Mouse (Mus musculus): ENCODE data around the gene Tmem255a. TPM values are rescaled to one million over a fixed set of nuclear protein-coding genes. Genes with fewer than 3 reads are reported as not detected.

Gene Tmem255a
- 10 to 100 TPM in 1 of 2 experiments, 1 to 10 TPM in 1; 3.6 to 10.5 TPM for total RNA-seq (2021)

GRCm38 (mm10) chrX:38251851-38252571 lies at the start of gene Tmem255a:
Gene Tmem255a (minus strand): TSS chrX:38252439.
- intact Hi-C loops (cut with DNase I), result no loop called here
- DNase-seq, result peak; percentile 20

DNA sequence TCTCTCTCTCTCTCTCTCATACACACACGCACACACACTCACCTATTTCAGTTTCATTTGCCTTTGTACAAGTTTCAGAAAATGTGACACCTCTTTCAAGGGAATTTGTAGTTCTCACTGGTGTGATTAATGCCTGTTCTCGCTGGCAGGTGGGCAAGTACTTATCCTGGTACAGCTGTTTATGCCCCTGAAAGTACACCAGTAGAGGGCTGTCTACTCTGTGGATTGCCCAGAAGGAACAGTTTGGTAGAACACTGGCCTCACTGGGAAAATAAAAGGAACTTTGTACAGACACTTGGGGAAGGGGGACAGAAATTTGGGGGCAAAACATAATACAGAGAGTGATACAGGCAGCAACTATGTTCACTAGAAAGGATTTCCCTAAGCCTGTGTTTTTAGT lies 7.4 kb upstream of the Tmem255a start:
- DNase-seq, result no peak
- intact Hi-C loops (cut with DNase I), result no loop called here

DNA sequence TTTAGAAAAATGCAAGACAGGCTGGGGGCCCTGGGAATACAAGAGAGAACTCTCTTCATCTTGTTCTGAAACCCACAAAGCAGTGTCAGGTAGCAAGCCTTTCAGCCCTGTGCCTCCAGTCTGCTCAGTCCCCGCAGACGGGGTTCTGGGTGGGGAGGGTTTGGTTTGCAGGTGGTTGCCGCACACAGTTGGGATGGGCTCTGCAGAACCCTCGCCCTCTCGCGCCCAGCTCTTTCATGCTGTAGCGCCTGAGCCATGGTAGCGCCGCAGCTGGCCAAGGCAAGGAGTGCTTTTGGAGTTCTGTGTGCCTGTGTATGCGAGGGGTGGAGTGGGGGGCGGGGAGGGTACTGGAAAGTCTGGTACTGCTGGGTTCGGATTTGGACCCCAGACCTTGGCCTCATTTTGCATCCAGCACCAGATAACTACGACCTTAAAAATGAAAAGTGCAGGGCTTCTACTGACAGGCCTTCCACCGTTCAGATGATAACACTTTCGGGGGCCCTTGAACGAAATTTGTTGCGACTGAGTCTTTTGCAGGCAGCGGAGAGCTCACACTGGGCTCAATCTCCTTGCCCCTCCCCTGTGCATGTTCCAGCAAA lies 1.8 kb downstream of the Tmem255a start:
- intact Hi-C loops (cut with DNase I), result no loop called here

GRCm38 (mm10) chrX:38249640-38250351 lies 2.4 kb downstream of the Tmem255a start:
- intact Hi-C loops (cut with DNase I), result loop anchor here (5.0 kb wide), 1 partner anchor 183 kb away; no protein-coding TSS in a partner anchor

More for the DNA sequence above, 1.8 kb downstream of the Tmem255a start:
- peak; percentile 19 for DNase-seq

DNA sequence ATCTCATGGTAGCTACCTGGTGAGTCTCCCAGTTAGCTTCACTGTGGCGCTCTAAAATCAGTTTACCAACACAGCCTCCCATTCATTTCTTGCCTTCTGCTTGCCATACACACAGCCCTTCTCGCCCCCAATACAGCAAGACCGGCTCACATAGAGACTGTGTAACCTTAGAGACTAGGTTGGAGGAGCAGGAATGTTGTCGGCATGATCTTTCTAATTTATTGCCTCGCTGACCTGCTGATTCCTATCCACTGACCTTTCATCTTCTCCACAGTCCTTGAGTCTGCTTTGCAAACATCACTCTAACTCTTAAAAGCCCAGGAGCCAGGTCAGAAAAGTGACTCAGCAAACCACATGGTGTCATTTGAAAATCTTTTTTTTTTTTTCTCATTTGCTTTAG lies 4.6 kb downstream of the Tmem255a start:
- no peak for DNase-seq
- intact Hi-C loops (cut with DNase I), result loop anchor here (5.0 kb wide), 1 partner anchor 185 kb away; no protein-coding TSS in a partner anchor

More at GRCm38 (mm10) chrX:38249640-38250351, 2.4 kb downstream of the Tmem255a start:
- DNase-seq, result peak; percentile 39

GRCm38 (mm10) chrX:38247108-38247507 lies 5.1 kb downstream of the Tmem255a start:
- no peak for DNase-seq
- intact Hi-C loops (cut with DNase I), result loop anchor here (5.0 kb wide), 1 partner anchor 185 kb away; no protein-coding TSS in a partner anchor

DNA sequence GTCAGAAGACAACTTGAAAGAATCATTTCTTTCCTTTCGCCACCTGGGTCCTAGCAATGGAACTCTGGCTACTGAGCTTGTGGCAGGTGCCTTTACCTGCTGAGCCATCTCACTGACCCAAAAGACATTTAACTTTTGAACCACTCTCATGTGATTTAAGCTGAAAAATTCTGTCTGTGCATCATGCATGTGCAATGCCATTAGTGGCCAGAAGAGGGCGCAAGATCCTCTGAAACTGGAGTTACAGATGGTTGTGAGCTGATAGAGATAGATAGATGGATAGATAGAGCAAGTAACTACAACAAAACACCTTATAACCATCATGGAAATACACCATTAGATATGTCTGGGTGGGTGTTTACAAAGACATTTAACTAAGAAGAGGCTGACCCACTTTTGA lies 14.5 kb downstream of the Tmem255a start:
- DNase-seq, result peak; percentile 34
- intact Hi-C loops (cut with DNase I), result no loop called here

DNA sequence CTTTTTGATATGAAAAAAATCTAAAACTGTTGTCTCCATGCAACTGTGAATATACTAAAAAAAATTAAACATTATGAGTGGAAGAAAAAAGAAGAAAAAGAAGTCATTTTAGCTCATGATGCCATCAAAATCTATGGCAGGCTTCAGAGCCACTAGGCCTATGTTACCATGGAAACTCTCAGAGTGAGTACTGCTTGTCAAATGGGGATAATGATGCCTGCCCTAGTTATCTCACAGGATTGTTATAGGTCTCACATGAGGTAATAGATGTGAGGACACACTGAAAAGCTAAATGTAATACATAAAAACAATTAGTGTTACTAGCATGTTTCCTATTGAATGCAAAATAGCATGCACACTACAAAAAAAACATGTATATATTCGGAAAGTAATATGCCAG lies 22.4 kb downstream of the Tmem255a start:
- intact Hi-C loops (cut with DNase I), result no loop called here
- no peak for DNase-seq

DNA sequence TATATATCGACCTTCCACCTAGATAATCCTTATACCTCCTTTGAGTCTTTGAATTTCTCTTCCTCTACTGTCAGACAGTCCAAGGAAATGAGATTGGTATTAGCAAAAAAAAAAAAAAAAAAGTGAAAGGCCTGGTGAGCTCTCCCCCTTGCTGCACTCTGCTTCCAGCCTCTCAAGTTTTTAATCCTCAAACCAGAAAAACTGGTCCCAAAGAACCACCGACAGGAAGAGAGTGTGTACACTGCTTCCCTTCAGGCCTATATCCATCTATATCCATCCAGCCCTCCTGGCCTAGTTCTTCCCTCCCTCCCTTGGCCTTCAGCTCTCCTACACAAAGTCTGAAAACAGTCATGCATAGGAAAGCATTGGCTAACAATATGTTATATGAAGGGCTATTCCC lies 29.5 kb downstream of the Tmem255a start:
- intact Hi-C loops (cut with DNase I), result no loop called here
- no peak for DNase-seq

DNA sequence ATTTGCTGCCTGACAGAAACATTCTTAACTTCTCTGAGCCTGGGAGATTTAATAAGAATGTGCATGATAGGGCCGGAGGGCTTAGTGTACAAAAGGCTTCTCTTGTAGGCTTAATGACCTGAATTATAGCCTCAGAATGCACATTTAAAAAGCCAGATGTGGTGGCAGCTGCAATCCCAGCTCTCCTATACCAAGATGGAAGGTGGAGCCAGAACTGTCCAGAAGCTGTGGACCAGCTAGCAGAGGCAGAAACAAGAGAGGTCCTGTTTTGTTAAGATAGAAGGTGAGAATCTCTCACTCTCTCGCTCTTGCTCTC lies 34.6 kb downstream of the Tmem255a start:
- intact Hi-C loops (cut with DNase I), result no loop called here
- no peak for DNase-seq

DNA sequence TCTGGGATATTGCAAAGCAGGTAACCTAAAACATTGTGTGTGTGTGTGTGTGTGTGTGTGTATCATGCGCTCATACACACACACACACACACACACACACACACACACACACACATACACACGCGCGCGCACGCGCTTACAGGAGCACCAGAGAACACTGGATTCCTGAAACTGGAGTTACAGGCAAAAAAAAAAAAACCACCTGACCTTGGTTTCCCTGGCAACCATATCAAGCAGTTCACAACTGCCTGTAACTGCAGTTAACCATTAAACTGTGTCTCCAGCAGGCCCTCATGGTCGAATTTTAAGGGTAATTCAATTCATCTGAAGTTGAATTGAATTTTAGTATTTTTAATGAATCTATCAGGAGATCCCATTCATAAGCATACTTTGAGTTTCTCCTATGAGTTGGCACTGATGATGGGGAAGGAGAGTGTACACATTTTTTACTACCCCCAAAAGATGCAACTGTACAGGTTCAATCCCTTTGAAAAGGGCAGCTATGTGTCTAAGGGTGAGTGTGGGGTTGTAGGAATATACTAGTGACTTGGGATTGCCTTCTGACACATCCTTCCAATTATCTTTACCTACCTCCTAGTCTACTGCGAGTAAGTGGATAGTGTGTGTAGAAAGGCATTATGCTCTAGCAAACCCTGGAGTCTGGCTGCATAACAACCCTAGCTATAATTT lies 35.1 kb downstream of the Tmem255a start:
- DNase-seq, result no peak
- intact Hi-C loops (cut with DNase I), result no loop called here

DNA sequence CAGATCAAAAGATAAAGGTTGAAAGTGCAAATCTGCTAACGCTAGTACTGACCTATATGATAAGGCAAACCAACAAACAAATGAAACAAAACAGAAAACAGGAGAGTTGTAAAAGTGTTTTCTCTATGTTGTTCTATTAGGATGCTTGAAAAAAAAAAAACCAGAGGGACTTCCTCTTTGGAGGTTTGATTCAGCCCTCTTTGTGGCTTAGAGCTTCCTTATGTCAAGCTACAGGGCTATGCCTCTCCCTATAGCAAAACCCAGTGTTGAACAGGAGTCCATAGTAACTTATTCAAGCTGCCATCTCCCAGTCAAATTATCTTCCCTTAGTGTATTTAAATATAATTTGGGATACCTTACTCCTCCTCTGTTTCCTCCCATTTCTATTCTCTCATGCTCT lies 44.8 kb downstream of the Tmem255a start:
- intact Hi-C loops (cut with DNase I), result loop anchor here (10.0 kb wide), 1 partner anchor 227 kb away; no protein-coding TSS in a partner anchor
- no peak for DNase-seq

DNA sequence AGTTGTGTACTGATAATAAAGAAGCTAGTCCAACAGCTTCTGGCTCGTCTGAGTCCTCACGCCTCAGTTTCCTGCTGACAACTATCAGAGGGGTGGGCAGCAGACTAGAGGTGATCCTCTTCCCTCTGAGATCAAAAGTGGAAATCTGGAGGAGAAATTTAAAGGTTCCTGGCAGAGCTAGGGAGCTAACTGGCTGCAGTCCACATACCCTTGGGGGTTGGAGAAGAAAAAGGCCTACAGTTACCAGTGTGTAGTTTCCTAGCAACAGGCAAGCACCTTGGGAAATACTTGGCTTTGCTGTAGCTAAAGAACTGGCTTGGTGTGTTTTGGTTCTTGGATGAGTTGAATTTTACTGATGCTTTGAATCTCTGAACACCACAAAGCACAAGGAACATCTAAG lies 50.4 kb downstream of the Tmem255a start:
- no peak for DNase-seq
- intact Hi-C loops (cut with DNase I), result loop anchor here (10.0 kb wide), 1 partner anchor 233 kb away; no protein-coding TSS in a partner anchor

GRCm38 (mm10) chrX:38190458-38190764 lies 61.8 kb downstream of the Tmem255a start:
- intact Hi-C loops (cut with DNase I), result no loop called here
- DNase-seq, result no peak

DNA sequence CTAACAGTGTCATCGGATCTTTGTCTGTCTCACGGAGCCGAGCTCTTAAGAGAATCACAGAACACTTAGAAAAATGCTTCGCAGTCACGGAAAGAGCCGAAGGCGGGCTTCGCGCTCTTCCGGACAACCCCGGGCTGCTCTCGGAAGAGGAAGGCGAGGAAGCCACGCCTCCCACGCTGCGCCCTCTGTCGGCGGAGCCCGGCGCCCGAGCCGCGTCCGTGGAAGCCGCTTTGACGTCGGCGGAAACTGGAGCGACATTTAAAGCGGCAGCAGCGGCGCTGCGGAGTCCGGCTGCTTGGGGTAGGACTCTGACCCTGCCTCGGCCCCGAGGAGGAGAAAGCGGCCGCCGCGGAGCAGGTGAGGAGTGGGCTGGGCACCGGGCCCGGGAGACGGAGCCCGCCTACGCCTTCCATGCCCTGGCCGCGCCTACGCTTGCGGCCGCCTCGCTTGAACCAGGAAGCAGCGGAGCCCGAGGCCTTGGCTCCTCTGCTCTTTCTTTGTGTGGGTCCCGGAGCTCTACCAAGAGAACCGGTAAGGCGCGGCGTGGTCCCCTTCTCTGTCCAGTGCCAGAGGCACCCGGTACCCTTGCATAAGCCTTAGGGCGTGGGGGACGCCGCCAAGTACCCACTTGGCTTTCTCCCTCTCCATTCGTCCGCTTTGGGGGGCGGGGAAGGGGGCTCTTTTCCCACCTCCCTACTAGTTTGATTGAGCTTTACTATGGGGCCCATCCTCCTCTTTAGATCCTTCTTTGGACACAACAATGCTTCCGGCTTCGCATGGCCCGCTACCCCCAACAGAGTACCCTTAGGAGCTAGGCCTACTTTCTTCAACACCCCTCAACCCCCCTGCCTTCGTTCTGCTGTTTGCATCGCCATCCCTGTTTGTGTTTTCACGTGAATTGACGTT lies 62.4 kb downstream of the Tmem255a start, which contains the start of gene Zbtb33:
Gene Zbtb33, plus strand, starts transcription at position 242 of the 906 bp plus-strand sequence.
- peak; percentile 88 for DNase-seq
- intact Hi-C loops (cut with DNase I), result no loop called here

- no peak for DNase-seq
- intact Hi-C loops (cut with DNase I), result no loop called here
These were observed 66.7 kb downstream of the Tmem255a start for GRCm38 (mm10) chrX:38185520-38185919.

- intact Hi-C loops (cut with DNase I), result no loop called here
- peak; percentile 75 for DNase-seq
These were observed 70.5 kb downstream of the Tmem255a start for GRCm38 (mm10) chrX:38181608-38182258.

DNA sequence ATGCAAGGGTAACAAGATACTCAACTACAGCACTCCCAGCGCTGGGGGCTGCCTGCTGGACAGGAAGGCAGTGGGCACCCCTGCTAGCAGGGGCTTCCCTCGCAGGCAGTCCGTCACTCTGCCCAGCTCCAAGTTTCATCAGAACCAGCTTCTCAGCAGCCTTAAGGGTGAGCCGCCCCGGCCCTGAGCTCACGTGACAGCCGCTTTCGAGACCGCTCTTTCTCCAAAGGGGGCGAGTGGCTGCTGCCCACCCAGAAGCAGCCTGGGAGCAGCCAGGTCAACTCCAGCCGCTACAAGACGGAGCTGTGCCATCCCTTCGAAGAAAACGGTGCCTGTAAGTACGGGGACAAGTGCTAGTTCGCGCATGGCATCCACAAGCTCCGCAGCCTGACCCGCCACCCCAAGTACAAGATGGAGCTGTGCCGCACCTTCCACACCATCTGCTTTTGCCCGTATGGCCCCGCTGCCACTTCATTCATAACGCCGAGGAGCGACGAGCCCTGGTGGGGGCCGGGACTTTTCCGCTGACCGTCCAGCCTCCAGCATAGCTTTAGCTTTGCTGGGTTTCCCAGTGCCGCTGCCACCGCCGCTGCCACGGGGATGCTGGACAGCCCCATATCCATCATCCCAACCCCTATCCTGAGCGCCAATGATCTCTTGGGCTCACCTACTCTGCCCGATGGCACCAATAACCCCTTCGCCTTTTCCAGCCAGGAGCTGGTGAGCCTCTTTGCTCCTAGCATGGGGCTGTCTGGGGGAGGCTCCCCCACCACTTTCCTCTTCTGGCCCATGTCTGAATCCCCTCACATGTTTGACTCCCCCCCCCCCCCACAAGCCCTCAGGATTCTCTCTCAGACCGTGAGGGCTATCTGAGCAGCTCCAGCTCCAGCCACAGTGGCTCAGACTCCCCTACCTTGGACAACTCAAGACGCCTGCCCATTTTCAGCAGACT lies 71.3 kb downstream of the Tmem255a start:
- intact Hi-C loops (cut with DNase I), result no loop called here

More for the DNA sequence above, 71.3 kb downstream of the Tmem255a start:
- no peak for DNase-seq
